Mouse (Mus musculus) liver, postnatal 0 days (tissue): Measurements from ENCODE around the gene Mgll. TPM values are rescaled to one million over a fixed set of nuclear protein-coding genes. Genes with fewer than 3 reads are reported as not detected.

Experiments used
- ATAC-seq: fragments of 200-750 bp; cut with Nextera tagmentation; 2 replicates; pipeline ENCODE4 v1.8.0; 2017; ENCODE audit warnings: mild to moderate bottlenecking, moderate library complexity
- DNase-seq: peaks from one replicate; pipeline ENCODE4 v3.0.0-alpha.2; 2016
- H3K27ac ChIP-seq: fragments of 300-500 bp; sonication (generic); 2 replicates; pipeline ENCODE4 v1.5.1; 2014; ENCODE audit warnings: antibody characterized with exemption, moderate library complexity, mild to moderate bottlenecking, low read depth
- H3K27me3 ChIP-seq: fragments of 300-500 bp; sonication (generic); 2 replicates; pipeline ENCODE4 v1.6.1; 2014; ENCODE audit warnings: low read length, control low read depth, mixed read lengths; ENCODE audit not compliant: insufficient read depth
- H3K36me3 ChIP-seq: fragments of 300-500 bp; sonication (generic); replicated peaks from 2 replicates; pipeline ENCODE4 v1.6.1; 2014; ENCODE audit warnings: mild to moderate bottlenecking, control low read depth, low read length, moderate library complexity, mixed read lengths; ENCODE audit not compliant: insufficient read depth
- H3K4me1 ChIP-seq: fragments of 300-500 bp; sonication (generic); 2 replicates; pipeline ENCODE4 v1.6.1; 2014; ENCODE audit warnings: antibody characterized with exemption, mild to moderate bottlenecking, control low read depth; ENCODE audit not compliant: insufficient read depth
- H3K4me2 ChIP-seq: fragments of 300-500 bp; sonication (generic); 2 replicates; pipeline ENCODE4 v1.6.1; 2014; ENCODE audit warnings: low read depth, mild to moderate bottlenecking, low read length, moderate library complexity, mixed read lengths
- H3K4me3 ChIP-seq: fragments of 300-500 bp; sonication (generic); 2 replicates; pipeline ENCODE4 v1.5.1; 2014; ENCODE audit warnings: low read depth, low read length
- H3K9ac ChIP-seq: fragments of 300-500 bp; sonication (generic); replicated peaks from 2 replicates; pipeline ENCODE4 v1.6.1; 2014; ENCODE audit warnings: mild to moderate bottlenecking, moderate library complexity
- H3K9me3 ChIP-seq: fragments of 300-500 bp; sonication (generic); 2 replicates; pipeline ENCODE4 v1.6.1; 2016; ENCODE audit warnings: mild to moderate bottlenecking, control low read depth, low read length, mixed read lengths
- CTCF ChIP-seq: sonication (generic); IDR thresholded peaks from 2 replicates; pipeline ENCODE4 v1.5.1; 2016; ENCODE audit warnings: antibody characterized with exemption, low read depth
- EP300 ChIP-seq: IDR thresholded peaks from 2 replicates; pipeline ENCODE4 v1.6.1; 2016; ENCODE audit warnings: antibody characterized with exemption, low read depth, mild to moderate bottlenecking
- WGBS: fragments of 180-500 bp; shearing (Covaris S2); extraction: QIAGEN DNeasy Blood & Tissue Kit; methylation state at CpG from one replicate; pipeline ENCODE4 v1.1.7; 2014; ENCODE audit not compliant: insufficient replicate concordance; 5-methylcytosine and 5-hydroxymethylcytosine counted together
- polyA plus RNA-seq: library from polyadenylated mRNA; unstranded; fragments of >200 nt; fragmentation: Nextera tagmentation; extraction: Ambion mirVana; gene quantifications from 2 replicates; pipeline ENCODE4 v1.2.1, GENCODE M21; 2015

Mgll gene
- polyA plus RNA-seq, 1 experiment from 2014 or later = 121 TPM

DNA sequence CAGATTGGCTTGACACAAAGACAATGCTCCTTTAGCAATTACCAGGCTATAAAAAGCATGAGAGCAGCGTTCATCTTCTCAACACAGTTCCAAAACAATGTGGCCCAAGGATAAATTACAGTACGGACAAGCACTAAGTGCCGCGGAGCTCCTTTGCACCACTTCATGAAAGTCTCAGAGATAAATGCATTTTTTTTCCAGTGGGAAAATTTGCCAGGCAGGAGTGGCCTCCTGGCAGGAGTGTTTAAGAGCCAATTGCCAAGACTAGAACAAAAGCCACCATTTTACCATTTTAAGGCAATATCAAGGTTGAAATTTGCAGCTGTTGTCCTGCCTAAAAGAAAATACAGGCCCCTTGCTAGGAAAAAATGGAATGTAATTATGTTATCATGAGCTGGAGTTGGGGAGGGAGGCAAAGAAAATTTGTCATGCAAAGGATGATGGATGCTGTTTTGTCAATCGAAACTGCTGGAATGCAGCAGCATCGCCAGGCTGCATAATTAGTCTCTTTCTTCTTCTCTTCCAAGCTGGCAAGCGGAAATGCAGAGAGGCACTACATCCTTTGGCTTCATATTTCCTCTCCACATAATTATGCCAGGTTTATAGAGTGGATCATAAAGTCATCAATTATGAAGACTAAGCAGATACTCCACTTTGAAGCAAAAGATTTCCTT lies 40.7 kb upstream of the Mgll start:
- Histone ChIP-seq H3K4me1 (no peaks in the 10 kb centered on the region), H3K4me3 (no peak overlapping the region), H3K27me3 (no peaks in the 10 kb centered on the region), H3K4me2 (no peak overlapping the region), H3K9me3 (no peaks in the 10 kb centered on the region), H3K9ac (no peak overlapping the region), H3K36me3 (no peaks in the 10 kb centered on the region), H3K27ac (no peak overlapping the region)
- TF ChIP-seq EP300 = no peak
- TF ChIP-seq CTCF = no peak
- DNase-seq (no peak), ATAC-seq (no peak)
- WGBS = 73% methylated on average over 7 of the region's 7 CpGs

DNA sequence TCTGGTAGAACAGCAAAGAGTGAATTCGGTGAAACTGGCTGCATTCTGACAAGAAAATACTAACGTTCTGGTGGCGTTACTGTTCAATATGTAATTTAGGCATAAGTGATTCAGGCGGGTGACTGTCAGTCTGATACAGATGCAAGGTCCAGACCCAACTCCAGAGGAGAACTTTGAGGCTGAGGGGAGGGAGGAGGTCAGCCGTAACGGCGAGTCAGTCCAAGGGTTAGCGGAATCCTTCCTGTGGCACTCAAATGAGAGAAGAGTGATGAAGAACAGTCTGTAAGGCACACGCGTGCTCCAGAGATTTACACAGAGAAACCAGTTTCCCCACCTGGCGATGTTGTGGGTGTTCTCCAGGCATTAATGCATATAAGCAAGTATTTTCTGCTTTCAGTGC lies 36.0 kb upstream of the Mgll start:
- H3K4me1 ChIP-seq = no peaks in the 10 kb centered on the region
- DNase-seq (no peak), ATAC-seq (no peak)
- no peak overlapping the region for H3K9ac ChIP-seq
- no peak overlapping the region for H3K27ac ChIP-seq
- 76% methylated on average over 11 of the region's 11 CpGs for WGBS
- H3K27me3 ChIP-seq = no peaks in the 10 kb centered on the region
- no peak overlapping the region for H3K4me2 ChIP-seq
- TF ChIP-seq EP300 = no peak
- H3K4me3 ChIP-seq = no peak overlapping the region
- H3K36me3 ChIP-seq = no peaks in the 10 kb centered on the region
- no peaks in the 10 kb centered on the region for H3K9me3 ChIP-seq

- 68% methylated on average over 3 of the region's 3 CpGs for WGBS
- Histone ChIP-seq H3K4me1 (no peaks in the 10 kb centered on the region), H3K27ac (no peak overlapping the region), H3K36me3 (no peaks in the 10 kb centered on the region), H3K9ac (no peak overlapping the region), H3K4me3 (no peak overlapping the region), H3K9me3 (no peaks in the 10 kb centered on the region), H3K27me3 (no peaks in the 10 kb centered on the region), H3K4me2 (no peak overlapping the region)
- no peak for DNase-seq
- no peak for ATAC-seq
- TF ChIP-seq EP300 (no peak), CTCF (no peak)
Measured at GRCm38 (mm10) chr6:88688712-88689111, 35.5 kb upstream of the Mgll start.

GRCm38 (mm10) chr6:88690211-88690610 lies 34.0 kb upstream of the Mgll start:
- no peak overlapping the region for H3K9ac ChIP-seq
- DNase-seq = no peak
- H3K27ac ChIP-seq = no peak overlapping the region
- H3K9me3 ChIP-seq = no peaks in the 10 kb centered on the region
- H3K4me1 ChIP-seq = no peaks in the 10 kb centered on the region
- no peak overlapping the region for H3K4me3 ChIP-seq
- no peaks in the 10 kb centered on the region for H3K27me3 ChIP-seq
- H3K36me3 ChIP-seq = no peaks in the 10 kb centered on the region
- no peak for ATAC-seq
- no peak for TF ChIP-seq CTCF
- peak; percentile 32 for TF ChIP-seq EP300
- 29% methylated on average over 3 of the region's 3 CpGs for WGBS
- no peak overlapping the region for H3K4me2 ChIP-seq

GRCm38 (mm10) chr6:88691361-88691760 lies 32.9 kb upstream of the Mgll start:
- 84% methylated on average over 2 of the region's 2 CpGs for WGBS
- DNase-seq (no peak), ATAC-seq (no peak)
- Histone ChIP-seq H3K4me3 (no peak overlapping the region), H3K36me3 (no peaks in the 10 kb centered on the region), H3K4me2 (no peak overlapping the region), H3K9me3 (no peaks in the 10 kb centered on the region), H3K27ac (no peak overlapping the region), H3K4me1 (no peaks in the 10 kb centered on the region), H3K9ac (no peak overlapping the region), H3K27me3 (no peaks in the 10 kb centered on the region)
- no peak for TF ChIP-seq CTCF
- TF ChIP-seq EP300 = no peak

DNA sequence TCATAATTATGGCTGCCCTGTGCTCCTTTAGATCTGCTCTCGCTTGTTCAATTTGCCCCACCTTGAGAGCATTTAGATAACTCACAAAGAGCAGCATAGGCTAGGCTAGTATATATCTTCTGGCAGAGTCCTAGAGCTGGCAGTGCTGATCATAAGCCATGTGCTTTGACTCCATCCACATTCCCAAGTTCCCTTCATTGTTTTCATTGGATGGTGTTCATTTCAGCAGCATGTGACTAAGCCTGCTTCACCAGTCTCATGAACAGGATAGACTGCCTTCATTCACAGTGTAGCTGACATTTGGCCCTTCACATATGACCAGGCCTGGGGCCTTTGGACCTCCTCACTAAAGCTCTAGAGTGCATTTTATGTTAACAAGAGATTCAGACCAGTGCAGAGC lies 21.3 kb upstream of the Mgll start:
- Histone ChIP-seq H3K4me1 (no peaks in the 10 kb centered on the region), H3K4me2 (no peak overlapping the region), H3K27me3 (no peaks in the 10 kb centered on the region), H3K9ac (no peak overlapping the region), H3K27ac (no peak overlapping the region), H3K36me3 (no peaks in the 10 kb centered on the region), H3K9me3 (no peaks in the 10 kb centered on the region), H3K4me3 (no peak overlapping the region)
- DNase-seq (no peak), ATAC-seq (no peak)
- no peak for TF ChIP-seq CTCF
- no peak for TF ChIP-seq EP300
- WGBS = 85% methylated on average over 1 of the region's 1 CpGs

GRCm38 (mm10) chr6:88703731-88704130 lies 20.5 kb upstream of the Mgll start:
- Histone ChIP-seq H3K4me3 (no peak overlapping the region), H3K36me3 (no peaks in the 10 kb centered on the region), H3K4me1 (peaks cover 3% of the 10 kb centered on the region; the same call in 1 of the 2 replicates), H3K27me3 (no peaks in the 10 kb centered on the region), H3K9ac (no peak overlapping the region), H3K9me3 (no peaks in the 10 kb centered on the region), H3K27ac (no peak overlapping the region), H3K4me2 (no peak overlapping the region)
- WGBS = 82% methylated on average over 5 of the region's 5 CpGs
- TF ChIP-seq CTCF (no peak), EP300 (no peak)
- ATAC-seq (no peak), DNase-seq (no peak)
